Mouse (Mus musculus): ENCODE measurements around the gene Pxn. TPM values are rescaled to one million over a fixed set of nuclear protein-coding genes. Genes with fewer than 3 reads are reported as not detected.
"Not testable (repeated sequence)": the region's sequence is repeated elsewhere in the genome, so short reads cannot be mapped to it uniquely, and the experiment has no call there.

The Pxn gene
- total RNA-seq, 2 experiments from 2014 or later: 31.8 to 36.1 TPM

GRCm38 (mm10) chr5:115568681-115569080, 62.2 kb downstream of the Pxn start:
- ATAC-seq (replicated peaks; ENCODE audit: low FRiP score, low TSS enrichment, poor library complexity, severe bottlenecking): no peak

DNA sequence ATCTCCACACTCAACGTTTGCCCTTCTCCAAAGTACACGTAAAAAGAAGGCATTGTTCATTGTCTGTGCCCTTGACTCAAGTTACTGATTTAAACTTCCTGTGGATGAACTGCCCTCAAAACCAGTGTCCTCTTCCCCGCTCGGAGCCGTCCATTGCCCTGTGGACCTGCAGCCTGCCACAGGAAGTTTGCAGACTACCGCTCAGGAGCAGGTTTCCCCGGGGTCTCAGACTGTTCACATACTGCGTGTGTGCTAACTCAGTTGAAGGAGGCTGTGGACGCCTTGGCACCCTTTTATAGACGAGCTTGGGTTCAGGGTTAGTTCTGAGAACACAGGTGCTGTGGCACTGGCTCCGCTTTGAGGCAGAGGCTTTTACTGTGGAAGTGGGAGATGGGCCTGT, 62.8 kb downstream of the Pxn start:
- no peak for ATAC-seq (replicated peaks; ENCODE audit: low FRiP score, low TSS enrichment, poor library complexity, severe bottlenecking)

GRCm38 (mm10) chr5:115569721-115570120, 63.2 kb downstream of the Pxn start:
- ATAC-seq (replicated peaks; ENCODE audit: low FRiP score, low TSS enrichment, poor library complexity, severe bottlenecking): no peak

DNA sequence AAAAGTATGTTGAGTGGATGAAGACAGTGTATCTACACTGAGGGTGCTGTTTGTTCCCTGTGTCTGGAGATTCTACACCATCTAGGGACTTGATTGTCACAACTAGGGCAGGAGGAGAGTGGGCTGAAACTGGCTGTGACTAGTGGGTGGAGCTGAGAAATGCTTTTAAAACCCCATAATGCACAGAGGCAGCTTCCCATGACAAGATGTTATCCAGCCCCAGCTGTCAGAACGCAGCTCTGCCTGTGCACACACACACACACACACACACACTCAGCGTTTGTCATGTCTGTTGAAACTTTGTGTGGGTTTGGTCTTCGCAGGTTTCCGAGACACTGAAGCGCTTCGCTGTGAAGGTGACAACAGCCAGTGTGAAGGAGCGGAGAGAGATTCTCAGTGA, 64.6 kb downstream of the Pxn start:
- no peak for ATAC-seq (replicated peaks; ENCODE audit: low FRiP score, low TSS enrichment, poor library complexity, severe bottlenecking)

DNA sequence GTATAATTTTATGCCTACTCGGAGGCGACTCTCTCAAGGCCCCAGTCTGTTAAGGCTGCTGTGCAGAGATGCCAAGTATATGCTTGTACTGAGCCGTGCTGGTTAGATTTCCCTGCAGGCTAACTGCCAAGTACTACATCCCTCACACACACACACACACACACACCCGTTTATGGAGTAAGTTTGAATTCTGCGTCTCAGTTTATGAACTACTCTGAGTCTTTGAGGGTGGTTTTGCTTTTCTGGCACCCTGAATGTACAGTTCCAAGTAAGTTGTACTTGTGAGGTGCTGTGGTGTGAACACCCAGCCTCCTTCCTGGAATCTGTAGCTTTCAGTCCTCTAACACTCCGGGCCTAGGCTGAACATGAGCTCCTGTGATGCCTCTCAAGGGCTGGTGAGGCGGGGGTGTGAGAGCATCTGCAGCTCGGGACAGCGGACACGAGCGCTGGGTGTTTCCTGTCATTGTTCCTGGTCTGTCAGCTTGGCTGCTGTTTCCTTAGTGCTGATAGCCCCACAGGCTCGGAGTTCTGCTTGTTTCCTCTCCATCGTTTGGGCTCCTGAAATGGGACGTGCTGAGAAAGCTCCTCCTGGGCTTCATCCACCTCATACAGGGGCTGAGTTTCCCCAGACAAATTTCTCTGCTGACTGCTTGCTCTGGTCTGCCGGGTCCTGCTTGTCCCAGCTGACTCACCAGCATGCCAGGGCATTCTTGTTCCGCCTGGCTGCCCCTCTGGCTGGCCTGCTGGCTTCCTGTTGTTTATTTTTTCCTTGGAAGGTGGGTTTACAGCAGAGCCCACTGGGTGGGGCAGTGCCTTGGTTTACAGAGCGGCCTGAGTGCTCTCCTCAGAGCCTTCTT, 66.4 kb downstream of the Pxn start:
- ATAC-seq (replicated peaks; ENCODE audit: low FRiP score, low TSS enrichment, poor library complexity, severe bottlenecking): no peak

DNA sequence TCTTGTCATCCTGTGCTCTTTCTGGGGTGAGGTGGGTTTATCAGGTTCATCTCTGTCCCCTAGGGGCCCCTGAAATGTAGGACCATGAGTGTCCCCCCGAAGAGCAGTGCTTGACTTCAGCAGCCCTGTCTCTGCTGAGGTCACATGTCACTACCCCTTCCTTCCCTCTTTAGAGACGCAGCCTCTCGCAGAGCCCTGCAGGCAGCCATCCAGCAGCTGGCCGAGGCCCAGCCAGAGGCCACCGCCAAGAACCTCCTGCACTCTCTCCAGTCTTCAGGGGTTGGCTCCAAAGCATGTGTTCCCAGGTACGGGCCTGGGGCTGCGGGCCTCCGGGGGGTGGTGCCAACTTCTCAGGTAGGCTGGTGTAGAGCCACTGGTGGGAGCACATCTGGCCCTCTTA, 68.5 kb downstream of the Pxn start:
- ATAC-seq (replicated peaks; ENCODE audit: low FRiP score, low TSS enrichment, poor library complexity, severe bottlenecking): no peak

DNA sequence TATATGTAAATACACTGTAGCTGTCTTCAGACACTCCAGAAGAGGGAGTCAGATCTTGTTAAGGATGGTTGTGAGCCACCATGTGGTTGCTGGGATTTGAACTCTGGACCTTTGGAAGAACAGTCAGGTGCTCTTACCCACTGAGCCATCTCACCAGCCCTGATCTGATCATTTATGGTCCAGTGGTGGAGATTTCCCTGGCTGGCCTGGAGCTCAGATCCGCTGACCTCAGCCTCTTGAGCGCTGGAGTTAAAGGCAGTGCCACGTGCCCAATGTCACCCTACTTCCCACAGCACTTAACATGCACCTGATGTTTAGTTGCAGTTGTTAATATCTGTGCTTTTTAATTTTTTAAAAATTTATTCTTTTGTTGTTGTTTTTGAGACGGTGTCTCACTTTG, 71.2 kb downstream of the Pxn start:
- not testable (repeated sequence) for ATAC-seq (replicated peaks; ENCODE audit: low FRiP score, low TSS enrichment, poor library complexity, severe bottlenecking)

GRCm38 (mm10) chr5:115578922-115579321, 72.4 kb downstream of the Pxn start:
- ATAC-seq (replicated peaks; ENCODE audit: low FRiP score, low TSS enrichment, poor library complexity, severe bottlenecking): no peak

- ATAC-seq (replicated peaks; ENCODE audit: low FRiP score, low TSS enrichment, poor library complexity, severe bottlenecking): no peak
These were observed 72.9 kb downstream of the Pxn start for GRCm38 (mm10) chr5:115579363-115579762.

GRCm38 (mm10) chr5:115580229-115581001, 73.9 kb downstream of the Pxn start:
- no peak for ATAC-seq (replicated peaks; ENCODE audit: low FRiP score, low TSS enrichment, poor library complexity, severe bottlenecking)

DNA sequence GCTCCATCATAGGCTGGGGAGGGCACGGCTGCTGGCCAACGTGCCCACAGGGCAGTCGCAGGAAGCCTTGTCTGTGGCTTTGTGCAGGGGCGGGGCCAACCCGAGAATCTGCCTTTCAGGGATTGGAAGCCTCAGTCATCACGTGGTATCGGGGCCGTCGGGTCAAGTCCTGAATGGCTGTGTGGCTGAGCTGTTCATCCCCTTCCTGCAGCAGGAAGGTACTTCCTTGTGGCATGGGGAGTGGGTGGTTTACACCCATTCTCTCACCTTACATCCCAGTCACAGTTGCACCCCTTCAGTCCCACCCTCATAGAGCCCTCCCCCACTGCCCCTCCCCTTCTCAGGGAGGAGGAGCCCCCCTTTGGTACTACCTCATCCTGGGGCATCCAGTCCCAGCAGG, 75.2 kb downstream of the Pxn start:
- no peak for ATAC-seq (replicated peaks; ENCODE audit: low FRiP score, low TSS enrichment, poor library complexity, severe bottlenecking)

DNA sequence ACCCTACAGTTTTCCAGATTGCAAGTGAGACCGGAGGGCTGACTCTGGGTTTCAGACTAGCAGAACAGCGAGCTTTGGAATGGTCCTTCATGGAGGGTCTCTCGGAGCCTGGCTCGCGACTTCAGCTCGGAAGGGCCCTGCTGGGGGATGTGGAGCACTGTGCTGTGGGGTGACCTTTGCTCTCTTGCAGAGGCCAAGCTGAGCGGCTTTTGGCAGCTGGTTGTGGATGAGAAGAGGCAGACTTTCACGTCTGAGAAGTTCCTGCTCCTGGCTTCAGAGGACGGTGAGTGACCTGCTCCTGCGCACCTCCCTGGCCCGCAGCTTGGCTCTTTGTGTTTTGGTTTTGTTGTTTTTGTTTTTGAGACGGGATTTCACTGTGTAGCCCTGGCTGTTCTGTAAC, 79.1 kb downstream of the Pxn start:
- no peak for ATAC-seq (replicated peaks; ENCODE audit: low FRiP score, low TSS enrichment, poor library complexity, severe bottlenecking)

GRCm38 (mm10) chr5:115586166-115586565, 79.7 kb downstream of the Pxn start:
- ATAC-seq (replicated peaks; ENCODE audit: low FRiP score, low TSS enrichment, poor library complexity, severe bottlenecking): no peak

DNA sequence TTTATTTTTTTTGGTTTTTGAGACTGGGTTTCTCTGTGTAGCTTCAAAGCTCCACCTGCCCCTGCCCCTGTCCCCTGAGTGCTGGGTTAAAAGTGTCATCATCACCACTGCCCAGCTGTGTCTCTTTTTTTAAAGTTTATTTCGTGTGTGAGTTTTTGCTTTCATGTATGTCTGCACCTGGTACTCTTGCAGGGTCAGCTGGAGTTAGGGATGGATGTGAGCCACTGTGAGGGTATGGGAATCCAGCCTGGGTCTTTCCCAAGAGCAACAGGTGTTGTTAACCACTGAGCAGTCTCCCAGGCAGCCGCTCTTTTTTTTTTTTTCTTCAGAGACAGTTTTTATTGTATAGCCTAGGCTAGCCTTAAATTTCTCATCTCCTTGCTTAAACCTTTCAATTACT, 80.3 kb downstream of the Pxn start:
- ATAC-seq (replicated peaks; ENCODE audit: low FRiP score, low TSS enrichment, poor library complexity, severe bottlenecking): no peak

GRCm38 (mm10) chr5:115591028-115591427, 84.6 kb downstream of the Pxn start:
- ATAC-seq (replicated peaks; ENCODE audit: low FRiP score, low TSS enrichment, poor library complexity, severe bottlenecking): no peak

- no peak for ATAC-seq (replicated peaks; ENCODE audit: low FRiP score, low TSS enrichment, poor library complexity, severe bottlenecking)
These were observed 85.0 kb downstream of the Pxn start for GRCm38 (mm10) chr5:115591506-115591905.

GRCm38 (mm10) chr5:115603561-115603960, 97.1 kb downstream of the Pxn start:
- no peak for ATAC-seq (replicated peaks; ENCODE audit: low FRiP score, low TSS enrichment, poor library complexity, severe bottlenecking)
